Comparison of ENCODE assay signal across 15 mouse cellular contexts in genomic region chr9:42838299-42838698, GRCm38 (mm10).
A peak's percentile ranks its signal among the peaks of the same experiment; 100 is the strongest.
DNase-seq lines count a peak whose midpoint lies in the region; ATAC-seq and TF ChIP-seq lines count a peak whose summit lies in the region.
"Had no signal": no experiment of that assay in that cellular context is flagged by ENCODE, and none has a peak within 500 bp of the region (broad histone marks: within the 10 kb centered on the region; RNA-seq: fewer than 3 reads in every experiment).

No protein-coding gene starts in this region.

- no peaks in the 10 kb centered on the region for H3K36me3 ChIP-seq in lung, embryonic 14.5 days (ENCODE audit: insufficient read depth)
- H3K36me3 ChIP-seq in megakaryocyte, embryonic 14.5 days (replicated peaks; ENCODE audit: low read length) = no peaks in the 10 kb centered on the region
- H3K36me3 ChIP-seq: embryonic facial prominence, embryonic 12.5 days; intestine, embryonic 15.5 days had no signal

- no peak for ATAC-seq in lung, embryonic 14.5 days (ENCODE audit: insufficient read depth)
- ATAC-seq in activated CD4-positive, CD25-positive, alpha-beta regulatory T cell, adult 4 months = peak; percentile 89
- ATAC-seq: intestine, embryonic 15.5 days had no signal

- H3K4me2 ChIP-seq in lung, embryonic 14.5 days = no peak overlapping the region
- H3K4me2 ChIP-seq: embryonic facial prominence, embryonic 12.5 days; intestine, embryonic 15.5 days had no signal

- H3K4me3 ChIP-seq in lung, embryonic 14.5 days (ENCODE audit: low read depth, low read length) = no peak overlapping the region
- no peak overlapping the region for H3K4me3 ChIP-seq in lung, adult 2 months (replicated peaks; ENCODE audit: extremely low read depth, low read depth, low read length)
- H3K4me3 ChIP-seq in megakaryocyte, embryonic 14.5 days (replicated peaks) = peak overlapping the region; percentile 26
- H3K4me3 ChIP-seq: embryonic facial prominence, embryonic 12.5 days; intestine, embryonic 15.5 days had no signal

- H3K9me3 ChIP-seq in lung, embryonic 14.5 days (ENCODE audit: low read depth, low read length) = no peaks in the 10 kb centered on the region
- peaks cover 3% of the 10 kb centered on the region; the same call in 1 of the 2 replicates for H3K9me3 ChIP-seq in megakaryocyte, embryonic 14.5 days
- H3K9me3 ChIP-seq: embryonic facial prominence, embryonic 12.5 days; intestine, embryonic 15.5 days had no signal

- no peak for TF ChIP-seq CTCF in lung, embryonic 14.5 days (IDR thresholded peaks at IDR 0.05; ENCODE audit: low read depth)
- no peak for TF ChIP-seq CTCF in lung, adult 2 months (IDR thresholded peaks at IDR 0.05; ENCODE audit: insufficient read depth, low read length)

- 54% methylated on average over 5 of the region's 5 CpGs for WGBS in lung, embryonic 14.5 days
- WGBS in lung, adult 2 months = 72% methylated on average over 5 of the region's 5 CpGs

- peak overlapping the region; percentile 40; the same call in 1 of the 2 replicates for H3K27ac ChIP-seq in lung, embryonic 14.5 days (ENCODE audit: low read depth)
- H3K27ac ChIP-seq: embryonic facial prominence, embryonic 12.5 days; intestine, embryonic 15.5 days had no signal

- peaks cover 12% of the 10 kb centered on the region; the same call in 1 of the 2 replicates for H3K4me1 ChIP-seq in lung, embryonic 14.5 days (ENCODE audit: insufficient read depth)
- H3K4me1 ChIP-seq in lung, adult 2 months (ENCODE audit: control insufficient read depth, insufficient read depth, low read length) = no peaks in the 10 kb centered on the region
- H3K4me1 ChIP-seq in megakaryocyte, embryonic 14.5 days = peaks cover 8% of the 10 kb centered on the region; the same call in 1 of the 2 replicates
- H3K4me1 ChIP-seq: embryonic facial prominence, embryonic 12.5 days; intestine, embryonic 15.5 days had no signal

- H3K27me3 ChIP-seq in lung, embryonic 14.5 days (ENCODE audit: insufficient read depth, low read length) = no peaks in the 10 kb centered on the region
- H3K27me3 ChIP-seq in megakaryocyte, embryonic 14.5 days (replicated peaks) = peaks cover 24% of the 10 kb centered on the region
- H3K27me3 ChIP-seq: embryonic facial prominence, embryonic 12.5 days; intestine, embryonic 15.5 days had no signal

- no peak for DNase-seq in lung, embryonic 14.5 days
- DNase-seq in lung, adult 2 months = no peak
- peak; percentile 40 to 43 for DNase-seq in thymus, postnatal 10 days (ENCODE audit: low spot score in 2 of 2)
- DNase-seq in gastrocnemius, adult 18-20 months (ENCODE audit: low spot score) = no peak
- no peak for DNase-seq in frontal cortex, postnatal 25 days (ENCODE audit: low spot score in 2 of 2)
- DNase-seq in adipocyte (ENCODE audit: low spot score) = no peak
- DNase-seq: adrenal gland, adult 8-10 months; cerebellum, postnatal 14 days; heart, postnatal 4 days; kidney, postnatal 10 days; lung, postnatal 36 days had no signal

- H3K9ac ChIP-seq in lung, embryonic 14.5 days = no peak overlapping the region
- H3K9ac ChIP-seq: embryonic facial prominence, embryonic 12.5 days; intestine, embryonic 15.5 days had no signal

- TF ChIP-seq POLR2A in lung, adult 2 months (IDR thresholded peaks at IDR 0.05; ENCODE audit: borderline replicate concordance, extremely low read depth, low read depth, low read length) = no peak

Comparison
In these comparisons a context has a peak if more than half of its experiments do, and no peak if none do; other contexts are left out.
1. DNase-seq: peak in thymus, postnatal 10 days (2 of 2); none in lung, embryonic 14.5 days (single experiment), lung, adult 2 months (single experiment), gastrocnemius, adult 18-20 months (single experiment), frontal cortex, postnatal 25 days (0 of 2) and adipocyte (single experiment).